Mouse (Mus musculus) neural tube, embryonic 13.5 days (tissue): ENCODE measurements at regions not wholly inside any gene's neighbourhood (a gene's known extent, or its start where the extent isn't known, plus 50 kb on each side); places are given as distances from the start of the nearest gene placed in this dataset.

Experiments
- ATAC-seq: fragments of 200-750 bp; cut with Nextera tagmentation; 2 replicates; pipeline ENCODE4 v1.8.0; 2017; ENCODE audit warnings: low read depth, mild to moderate bottlenecking, moderate TSS enrichment, moderate library complexity
- H3K27ac ChIP-seq: fragments of 300-500 bp; sonication (generic); replicated peaks from 2 replicates; pipeline ENCODE4 v1.5.1; 2015; ENCODE audit warnings: moderate library complexity, mild to moderate bottlenecking, inconsistent platforms
- H3K27me3 ChIP-seq: fragments of 300-500 bp; sonication (generic); 2 replicates; pipeline ENCODE4 v1.6.1; 2015; ENCODE audit warnings: mild to moderate bottlenecking, inconsistent platforms
- H3K36me3 ChIP-seq: fragments of 300-500 bp; sonication (generic); 2 replicates; pipeline ENCODE4 v1.6.1; 2015; ENCODE audit warnings: mild to moderate bottlenecking, inconsistent platforms
- H3K4me1 ChIP-seq: fragments of 300-500 bp; sonication (generic); replicated peaks from 2 replicates; pipeline ENCODE4 v1.6.1; 2015; ENCODE audit warnings: inconsistent platforms
- H3K4me2 ChIP-seq: fragments of 300-500 bp; sonication (generic); 2 replicates; pipeline ENCODE4 v1.6.1; 2015; ENCODE audit warnings: inconsistent platforms, mild to moderate bottlenecking, moderate library complexity
- H3K4me3 ChIP-seq: fragments of 300-500 bp; sonication (generic); 2 replicates; pipeline ENCODE4 v1.5.1; 2015; ENCODE audit warnings: mild to moderate bottlenecking, inconsistent platforms
- H3K9ac ChIP-seq: fragments of 300-500 bp; sonication (generic); 2 replicates; pipeline ENCODE4 v1.6.1; 2015; ENCODE audit warnings: moderate library complexity, mild to moderate bottlenecking, inconsistent platforms
- H3K9me3 ChIP-seq: fragments of 300-500 bp; sonication (generic); 2 replicates; pipeline ENCODE4 v1.6.1; 2016; ENCODE audit warnings: inconsistent platforms
- WGBS: fragments of 180-500 bp; shearing (Covaris S2); methylation state at CpG from one replicate; pipeline ENCODE4 v1.1.7; 2015; 5-methylcytosine and 5-hydroxymethylcytosine counted together

DNA sequence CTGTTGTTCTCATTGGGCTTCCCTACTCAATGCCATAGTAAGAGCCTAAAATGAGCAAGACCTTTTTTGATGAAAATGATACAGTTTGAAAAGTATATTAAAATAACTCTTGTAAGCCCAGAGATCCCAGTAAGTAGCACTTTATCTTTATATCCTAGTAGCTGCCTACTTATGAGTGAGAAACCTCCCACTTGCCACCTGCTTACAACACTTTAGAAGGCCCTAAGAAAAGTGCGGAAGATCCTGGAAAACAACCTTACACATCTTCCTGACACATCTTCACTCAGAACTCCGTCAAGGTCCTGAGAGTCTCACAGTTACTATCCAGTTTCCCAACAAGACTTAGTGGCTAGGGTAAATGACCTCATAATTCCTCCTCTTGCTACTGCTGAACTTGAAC is 759.0 kb upstream of the Ptprd start:
- Histone ChIP-seq H3K4me2 (no peak overlapping the region), H3K4me1 (no peaks in the 10 kb centered on the region), H3K27me3 (no peaks in the 10 kb centered on the region), H3K36me3 (no peaks in the 10 kb centered on the region), H3K4me3 (no peak overlapping the region), H3K9me3 (no peaks in the 10 kb centered on the region), H3K9ac (no peak overlapping the region), H3K27ac (no peak overlapping the region)
- no peak for ATAC-seq
- 92% methylated on average over 2 of the region's 2 CpGs for WGBS

DNA sequence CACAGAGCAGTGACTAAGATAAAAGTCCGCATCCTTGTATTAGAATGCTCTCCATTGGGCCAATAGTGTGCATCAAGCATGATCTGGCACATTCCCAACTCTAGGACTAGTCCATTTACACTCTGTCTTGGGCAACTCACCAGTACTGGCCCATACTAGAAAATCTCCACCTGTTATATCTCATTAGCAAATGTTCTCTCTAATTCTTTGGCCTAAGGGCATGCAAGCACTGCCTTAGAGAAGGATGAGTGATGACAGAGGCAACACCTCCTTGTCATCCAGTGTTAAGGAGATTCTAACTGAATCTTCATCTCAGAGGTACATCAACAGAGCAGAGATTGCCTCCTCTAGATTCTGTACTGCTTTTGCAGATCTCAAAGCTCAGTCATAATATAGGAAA is 731.8 kb upstream of the Ptprd start:
- H3K4me2 ChIP-seq, result no peak overlapping the region
- no peaks in the 10 kb centered on the region for H3K36me3 ChIP-seq
- H3K9ac ChIP-seq, result no peak overlapping the region
- WGBS, result 78% methylated on average over 1 of the region's 1 CpGs
- H3K4me1 ChIP-seq, result no peaks in the 10 kb centered on the region
- H3K4me3 ChIP-seq, result no peak overlapping the region
- ATAC-seq, result no peak
- no peak overlapping the region for H3K27ac ChIP-seq
- no peaks in the 10 kb centered on the region for H3K27me3 ChIP-seq
- H3K9me3 ChIP-seq, result no peaks in the 10 kb centered on the region

- Histone ChIP-seq H3K9me3 (no peaks in the 10 kb centered on the region), H3K4me2 (no peak overlapping the region), H3K4me3 (no peak overlapping the region), H3K36me3 (no peaks in the 10 kb centered on the region), H3K4me1 (no peaks in the 10 kb centered on the region), H3K9ac (no peak overlapping the region), H3K27ac (no peak overlapping the region), H3K27me3 (no peaks in the 10 kb centered on the region)
- ATAC-seq, result peak; percentile 61
- WGBS, result 32% methylated on average over 1 of the region's 1 CpGs
Measured at GRCm38 (mm10) chr4:78927144-78927543, 715.4 kb upstream of the Ptprd start.

DNA sequence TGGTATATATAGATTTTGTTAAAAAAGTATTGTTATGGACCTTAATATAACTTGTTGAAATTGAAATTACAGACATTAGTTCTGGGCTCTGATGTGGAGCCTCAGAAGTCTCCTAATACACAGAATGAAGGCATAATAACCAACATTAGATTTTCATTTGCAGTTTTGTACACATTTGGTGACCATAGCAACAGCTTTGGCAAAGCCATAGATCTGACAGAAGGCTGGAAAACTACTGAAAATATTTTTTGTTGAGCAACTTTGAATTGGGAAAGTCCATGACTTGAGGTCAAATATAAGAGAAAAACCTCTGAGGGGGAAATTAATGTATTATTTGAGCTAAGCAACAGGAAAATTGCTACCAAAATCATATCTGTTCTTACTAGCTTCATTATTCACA is 712.3 kb upstream of the Ptprd start:
- Histone ChIP-seq H3K4me2 (no peak overlapping the region), H3K27me3 (no peaks in the 10 kb centered on the region), H3K4me3 (no peak overlapping the region), H3K4me1 (no peaks in the 10 kb centered on the region), H3K9me3 (no peaks in the 10 kb centered on the region), H3K27ac (no peak overlapping the region), H3K9ac (no peak overlapping the region), H3K36me3 (no peaks in the 10 kb centered on the region)
- no peak for ATAC-seq
